Mouse (Mus musculus) megakaryocyte-erythroid progenitor cell, adult 5 weeks (primary cell): Measurements from ENCODE around the gene Frmpd1. TPM values are rescaled to one million over a fixed set of nuclear protein-coding genes. Genes with fewer than 3 reads are reported as not detected.

Experiments used
- polyA plus RNA-seq: library from polyadenylated mRNA; stranded (reverse); fragments of >175 nt; gene quantifications from 2 replicates; pipeline ENCODE4 v1.2.3, GENCODE M21; 2012

The Frmpd1 gene
- 0.04 and 0.09 TPM in 2 replicates for polyA plus RNA-seq

DNA sequence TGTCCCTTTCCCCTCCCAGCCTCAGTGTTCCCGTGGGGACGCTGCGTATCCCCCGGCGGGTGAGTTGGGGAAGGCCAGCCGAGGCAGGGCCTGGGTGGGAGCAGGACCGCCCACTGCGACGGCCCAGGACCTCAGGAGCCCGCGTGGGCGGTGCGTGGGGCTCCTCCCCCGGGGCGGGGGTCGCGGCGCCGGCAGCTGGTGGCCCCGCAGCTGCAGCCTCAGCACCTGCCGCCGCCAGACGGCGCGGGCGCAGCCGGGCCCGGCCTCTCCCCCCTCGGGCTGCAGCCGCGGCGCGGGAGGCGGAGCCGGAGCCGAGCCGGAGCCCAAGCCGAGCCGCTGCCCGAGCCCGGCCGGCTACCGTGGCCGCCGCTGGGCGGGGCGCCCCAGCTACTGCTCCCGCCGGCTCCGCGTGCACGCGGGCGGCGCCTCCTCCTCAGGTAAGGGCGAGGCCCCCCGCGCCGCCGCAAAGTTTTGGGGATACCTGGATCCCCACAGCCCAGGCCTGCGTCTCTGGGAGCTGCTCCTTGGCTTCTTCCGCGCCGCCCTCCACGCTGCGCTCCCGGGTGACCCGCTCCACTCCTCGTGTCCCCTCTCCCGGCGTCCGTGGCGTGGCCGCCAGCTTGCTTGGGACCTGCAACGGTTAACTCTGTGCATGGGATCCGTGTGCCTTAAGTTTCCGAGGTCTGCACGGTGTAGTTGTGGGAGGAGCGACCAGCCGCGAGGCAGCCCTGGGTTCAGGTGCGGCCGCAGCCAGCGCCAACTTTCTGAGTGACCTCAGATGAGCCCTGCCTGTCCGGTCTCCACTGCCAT lies at the start of gene Frmpd1:
Gene Frmpd1, plus strand, starts transcription at position 355 of the 810 bp plus-strand sequence.

DNA sequence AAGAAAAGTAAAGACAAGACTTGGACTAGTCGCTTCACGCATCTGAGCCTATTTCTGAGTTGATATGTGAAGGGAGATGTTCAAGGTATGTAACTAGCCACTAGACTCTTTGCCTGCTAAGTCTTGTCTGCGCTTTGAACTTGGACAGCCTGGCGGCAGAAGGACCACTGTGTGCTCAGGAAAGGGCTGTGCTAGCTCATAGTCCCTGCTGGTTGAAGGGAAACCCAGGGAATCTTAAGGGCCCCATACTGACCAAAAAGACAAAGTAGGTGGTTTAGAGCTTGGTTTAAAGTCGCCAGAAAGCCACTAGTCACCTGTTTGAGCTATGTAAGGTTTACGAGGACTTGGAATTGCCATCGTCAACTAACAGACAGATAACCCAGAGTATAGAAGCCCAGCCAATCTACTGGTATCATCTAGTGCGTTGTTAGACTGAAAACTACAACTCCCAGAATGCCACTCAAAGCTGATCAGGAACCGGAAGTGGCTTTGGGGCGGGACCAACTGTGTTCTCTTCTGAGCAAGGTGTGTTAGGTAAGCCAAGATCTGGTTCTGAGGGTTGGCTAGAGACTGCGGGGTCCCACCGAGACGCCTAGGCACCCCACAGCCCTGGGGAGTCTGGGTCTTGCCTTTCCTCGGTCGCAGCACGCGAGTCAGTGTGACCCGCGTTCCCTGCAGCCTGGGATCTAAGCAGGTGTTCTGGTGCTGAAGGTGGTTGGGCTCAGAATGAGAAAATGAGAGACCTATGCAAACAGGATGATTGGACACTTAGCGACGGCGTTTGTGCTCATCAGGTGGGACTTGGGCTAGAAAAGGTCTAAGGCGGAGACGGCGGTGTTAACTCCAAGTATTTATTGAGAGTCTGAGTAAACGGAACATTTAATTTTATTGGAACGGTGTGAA lies 112.2 kb downstream of the Frmpd1 start, which contains the start of gene Trmt10b:
Gene Trmt10b, plus strand, starts transcription at position 466 of the 903 bp plus-strand sequence.

Other genes with a start within 250 kb of the Frmpd1 start
- 33.5 TPM in 2 replicates for gene Grhpr, start 203.5 kb upstream of the Frmpd1 start, polyA plus RNA-seq
- 3.0 and 3.2 TPM in 2 replicates for gene Zbtb5, start 172.5 kb upstream of the Frmpd1 start, polyA plus RNA-seq
- gene Polr1e, start 166.3 kb upstream of the Frmpd1 start, polyA plus RNA-seq, result 8.3 and 13.6 TPM in 2 replicates
- 3.9 and 4.4 TPM in 2 replicates for gene Fbxo10, start 100.3 kb upstream of the Frmpd1 start, polyA plus RNA-seq
- gene Tomm5, start 76.8 kb upstream of the Frmpd1 start, polyA plus RNA-seq, result 90.0 and 103 TPM in 2 replicates
- gene Trmt10b, start 112.3 kb downstream of the Frmpd1 start, polyA plus RNA-seq, result 1.8 and 3.0 TPM in 2 replicates
- gene Dcaf10, start 157.2 kb downstream of the Frmpd1 start, polyA plus RNA-seq, result 40.7 and 42.2 TPM in 2 replicates
- 74.8 and 75.8 TPM in 2 replicates for gene Exosc3, start 157.9 kb downstream of the Frmpd1 start, polyA plus RNA-seq
- gene Slc25a51, start 223.9 kb downstream of the Frmpd1 start, polyA plus RNA-seq, result 23.4 and 23.9 TPM in 2 replicates